Mouse (Mus musculus): ENCODE results near the gene Nfib. TPM values are rescaled to one million over a fixed set of nuclear protein-coding genes. Genes with fewer than 3 reads are reported as not detected.

Nfib gene
- polyA plus RNA-seq, 1 experiment from 2014 or later = 263 TPM

DNA sequence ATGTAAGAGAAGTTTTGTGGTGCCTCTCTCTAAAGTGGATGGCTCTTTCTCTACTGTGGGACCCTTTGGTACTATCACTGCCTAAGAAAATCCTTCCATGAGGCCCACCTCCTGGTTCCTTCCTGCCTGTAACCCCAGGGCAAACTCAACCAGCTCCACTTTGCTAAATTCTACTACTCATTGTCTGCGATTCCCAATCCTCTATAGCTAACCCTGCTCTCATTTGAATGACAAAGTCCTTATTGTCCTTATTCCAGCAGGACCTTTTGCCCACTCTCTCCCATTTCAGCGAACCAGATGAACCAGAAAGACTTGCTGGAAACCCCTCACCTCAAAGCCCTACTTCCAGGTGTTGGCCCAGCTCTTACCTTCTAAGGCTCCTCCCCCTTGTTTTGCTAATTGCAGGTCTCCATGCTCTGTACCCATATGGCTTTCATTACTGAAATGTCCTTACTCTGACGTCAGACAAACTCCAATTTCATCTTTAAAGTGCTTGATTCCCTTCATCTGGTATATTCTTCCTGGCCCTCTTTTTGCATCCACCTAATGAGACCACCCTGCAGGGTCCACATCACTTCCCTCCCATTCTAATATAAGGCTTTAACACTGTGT lies 304.0 kb downstream of the Nfib start:
- ATAC-seq = no peak
- Histone ChIP-seq H3K4me2 (ENCODE audit: low read length) (no peak overlapping the region), H3K27me3 (replicated peaks; ENCODE audit: control insufficient read depth, insufficient read depth, low read length) (no peaks in the 10 kb centered on the region), H3K9ac (replicated peaks; ENCODE audit: low read depth, low read length) (no peak overlapping the region), H3K36me3 (ENCODE audit: control insufficient read depth, insufficient read depth) (no peaks in the 10 kb centered on the region), H3K4me3 (replicated peaks; ENCODE audit: low read length) (no peak overlapping the region), H3K27ac (ENCODE audit: low read length) (no peak overlapping the region), H3K9me3 (ENCODE audit: control insufficient read depth, low read length) (no peaks in the 10 kb centered on the region), H3K4me1 (replicated peaks; ENCODE audit: control insufficient read depth, insufficient read depth, low read length) (peaks cover 63% of the 10 kb centered on the region)
- WGBS = 10% methylated on average over 3 of the region's 3 CpGs

DNA sequence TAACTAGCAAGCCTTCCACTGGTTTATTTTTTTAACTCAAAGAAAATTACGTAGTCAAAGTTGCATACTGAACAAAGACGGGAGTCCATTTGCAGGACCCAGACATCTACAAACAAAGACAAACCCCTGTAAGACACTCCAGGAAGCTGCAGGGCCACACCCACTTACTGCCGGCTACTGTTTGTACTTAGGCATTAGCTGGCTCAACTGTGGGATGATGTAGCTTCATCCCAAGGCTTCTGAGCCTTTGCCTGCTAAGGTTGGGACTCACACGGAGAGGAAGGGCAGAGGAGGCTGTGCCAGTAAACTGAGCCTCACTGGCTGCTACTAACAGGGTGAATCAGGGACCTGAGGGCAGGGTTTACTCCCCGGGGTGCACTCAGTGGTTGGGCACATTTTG lies 305.0 kb downstream of the Nfib start:
- no peaks in the 10 kb centered on the region for H3K36me3 ChIP-seq (ENCODE audit: control insufficient read depth, insufficient read depth)
- H3K9ac ChIP-seq (replicated peaks; ENCODE audit: low read depth, low read length) = no peak overlapping the region
- WGBS = 11% methylated on average over 5 of the region's 5 CpGs
- H3K4me3 ChIP-seq (replicated peaks; ENCODE audit: low read length) = no peak overlapping the region
- no peak for ATAC-seq
- H3K4me1 ChIP-seq (replicated peaks; ENCODE audit: control insufficient read depth, insufficient read depth, low read length) = peaks cover 58% of the 10 kb centered on the region
- H3K4me2 ChIP-seq (ENCODE audit: low read length) = no peak overlapping the region
- peak overlapping the region; percentile 64 for H3K27ac ChIP-seq (ENCODE audit: low read length)
- no peaks in the 10 kb centered on the region for H3K27me3 ChIP-seq (replicated peaks; ENCODE audit: control insufficient read depth, insufficient read depth, low read length)
- no peaks in the 10 kb centered on the region for H3K9me3 ChIP-seq (ENCODE audit: control insufficient read depth, low read length)

DNA sequence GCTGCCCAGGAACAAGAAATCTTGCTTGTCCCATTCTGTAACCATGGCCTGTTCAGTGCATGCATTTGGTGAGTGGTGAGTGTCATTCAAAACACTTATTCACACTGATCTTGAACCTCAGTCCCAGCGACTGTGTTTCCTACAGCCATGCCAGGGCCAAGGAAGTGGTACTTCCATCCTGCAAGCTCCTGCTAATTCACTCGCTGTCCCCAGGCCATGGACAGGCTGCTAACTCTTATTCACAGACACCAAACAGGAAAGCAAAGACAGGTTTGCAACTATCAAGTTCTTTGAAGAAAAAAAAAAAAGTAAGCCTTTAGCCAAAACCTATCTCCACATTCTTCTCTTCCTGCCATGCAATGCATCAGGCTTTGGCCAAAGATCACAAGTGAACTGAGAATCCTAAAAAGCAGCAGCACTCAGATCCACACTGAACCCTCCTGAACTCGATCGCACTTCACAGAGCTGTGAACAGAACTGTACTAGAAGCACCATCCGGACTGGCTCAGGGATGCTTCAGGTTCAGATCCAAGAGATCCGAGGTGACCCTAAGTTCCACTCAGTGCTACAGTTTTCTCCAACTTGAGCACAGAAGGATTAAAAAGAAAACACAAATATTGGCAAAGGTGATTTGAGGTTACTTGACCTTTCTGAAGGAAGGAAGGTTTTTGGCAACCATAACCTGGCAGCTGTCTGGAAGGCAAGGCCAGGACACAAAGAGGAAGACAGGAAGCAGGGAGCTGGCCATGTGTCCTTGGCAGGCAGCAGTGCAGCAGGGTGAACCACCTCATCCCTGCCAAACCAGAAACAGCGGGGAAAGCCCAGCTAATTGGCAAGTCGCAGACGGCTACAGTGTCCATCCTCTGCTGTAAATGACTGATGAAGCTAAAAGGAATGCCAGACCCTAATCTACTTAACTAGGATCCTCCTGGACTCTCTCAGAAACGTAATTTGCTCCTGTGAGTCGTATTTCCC lies 305.9 kb downstream of the Nfib start:
- Histone ChIP-seq H3K4me1 (replicated peaks; ENCODE audit: control insufficient read depth, insufficient read depth, low read length) (peaks cover 50% of the 10 kb centered on the region), H3K4me2 (ENCODE audit: low read length) (no peak overlapping the region)
- peak; percentile 64 for ATAC-seq

DNA sequence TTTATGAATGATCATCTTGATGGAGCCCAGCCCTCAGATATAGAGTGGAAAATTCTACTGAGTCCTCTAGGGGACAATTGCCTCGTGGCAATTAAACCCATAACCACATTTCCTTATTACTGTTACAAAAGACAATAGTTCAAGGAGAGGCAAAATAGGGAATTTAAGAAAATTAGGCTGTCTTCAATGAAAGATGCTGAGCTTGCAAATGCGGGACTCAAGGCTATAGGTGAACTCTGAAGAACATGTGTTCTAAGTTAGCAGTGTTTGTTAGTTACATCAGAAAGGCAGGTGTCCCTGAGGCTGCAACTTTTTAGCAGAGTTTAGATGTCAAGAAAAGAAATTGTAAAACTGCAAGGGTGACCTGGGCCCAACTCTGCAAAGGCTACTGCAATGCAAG lies 307.3 kb downstream of the Nfib start:
- no peak overlapping the region for H3K4me3 ChIP-seq (replicated peaks; ENCODE audit: low read length)
- ATAC-seq = no peak
- H3K36me3 ChIP-seq (ENCODE audit: control insufficient read depth, insufficient read depth) = no peaks in the 10 kb centered on the region
- no peak overlapping the region for H3K27ac ChIP-seq (ENCODE audit: low read length)
- peaks cover 42% of the 10 kb centered on the region for H3K4me1 ChIP-seq (replicated peaks; ENCODE audit: control insufficient read depth, insufficient read depth, low read length)
- no peak overlapping the region for H3K4me2 ChIP-seq (ENCODE audit: low read length)
- H3K27me3 ChIP-seq (replicated peaks; ENCODE audit: control insufficient read depth, insufficient read depth, low read length) = no peaks in the 10 kb centered on the region
- no peak overlapping the region for H3K9ac ChIP-seq (replicated peaks; ENCODE audit: low read depth, low read length)
- 76% methylated on average over 2 of the region's 2 CpGs for WGBS
- no peaks in the 10 kb centered on the region for H3K9me3 ChIP-seq (ENCODE audit: control insufficient read depth, low read length)

More for the DNA sequence above, 305.9 kb downstream of the Nfib start:
- 38% methylated on average over 11 of the region's 11 CpGs for WGBS
- Histone ChIP-seq H3K9ac (replicated peaks; ENCODE audit: low read depth, low read length) (no peak overlapping the region), H3K27ac (ENCODE audit: low read length) (peak overlapping the region; percentile 64), H3K36me3 (ENCODE audit: control insufficient read depth, insufficient read depth) (no peaks in the 10 kb centered on the region), H3K9me3 (ENCODE audit: control insufficient read depth, low read length) (no peaks in the 10 kb centered on the region), H3K27me3 (replicated peaks; ENCODE audit: control insufficient read depth, insufficient read depth, low read length) (no peaks in the 10 kb centered on the region), H3K4me3 (replicated peaks; ENCODE audit: low read length) (no peak overlapping the region)

DNA sequence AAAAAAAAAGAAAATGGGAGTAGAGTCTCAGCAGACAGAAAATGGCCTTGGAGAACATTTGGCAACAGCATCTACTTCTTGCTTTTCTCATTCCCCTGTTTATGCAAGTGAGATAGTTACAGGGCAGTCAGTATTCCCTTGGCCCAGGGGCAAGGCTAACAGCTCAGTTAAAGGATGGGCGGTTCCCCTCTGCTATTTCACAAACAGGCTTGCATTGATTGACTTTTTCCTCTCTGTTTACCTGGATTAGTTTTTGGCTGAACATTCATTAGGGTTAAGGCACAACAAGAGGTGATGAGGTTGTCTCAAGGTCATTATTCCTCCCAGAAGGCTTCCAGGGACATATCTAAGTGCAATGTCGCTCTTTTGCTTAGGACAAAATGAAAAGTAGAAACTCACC lies 308.7 kb downstream of the Nfib start:
- ATAC-seq = no peak
- Histone ChIP-seq H3K4me1 (replicated peaks; ENCODE audit: control insufficient read depth, insufficient read depth, low read length) (peaks cover 42% of the 10 kb centered on the region), H3K9ac (replicated peaks; ENCODE audit: low read depth, low read length) (no peak overlapping the region), H3K27me3 (replicated peaks; ENCODE audit: control insufficient read depth, insufficient read depth, low read length) (no peaks in the 10 kb centered on the region), H3K4me2 (ENCODE audit: low read length) (no peak overlapping the region), H3K4me3 (replicated peaks; ENCODE audit: low read length) (no peak overlapping the region), H3K27ac (ENCODE audit: low read length) (no peak overlapping the region), H3K9me3 (ENCODE audit: control insufficient read depth, low read length) (no peaks in the 10 kb centered on the region), H3K36me3 (ENCODE audit: control insufficient read depth, insufficient read depth) (no peaks in the 10 kb centered on the region)
- WGBS = 78% methylated on average over 2 of the region's 2 CpGs

DNA sequence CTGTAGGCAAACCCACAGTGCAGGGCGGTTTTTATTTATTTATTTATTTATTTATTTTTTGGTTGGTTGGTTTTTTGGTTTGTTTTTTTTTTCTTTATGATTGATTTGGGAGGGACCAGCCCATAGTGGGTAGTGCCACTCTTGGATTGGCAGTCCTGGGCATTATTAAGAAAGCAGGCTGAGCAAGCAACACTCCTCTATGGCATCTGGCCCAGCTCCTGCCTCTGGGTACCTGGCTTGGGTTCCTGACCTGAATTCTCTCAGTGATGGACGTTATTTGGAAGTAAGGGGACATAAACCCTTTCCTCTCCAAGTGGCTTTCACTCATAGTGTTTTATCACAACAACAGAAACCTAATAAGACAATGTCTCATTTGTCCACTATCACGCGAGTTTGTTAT lies 309.5 kb downstream of the Nfib start:
- no peaks in the 10 kb centered on the region for H3K36me3 ChIP-seq (ENCODE audit: control insufficient read depth, insufficient read depth)
- H3K4me3 ChIP-seq (replicated peaks; ENCODE audit: low read length) = no peak overlapping the region
- H3K4me1 ChIP-seq (replicated peaks; ENCODE audit: control insufficient read depth, insufficient read depth, low read length) = peaks cover 39% of the 10 kb centered on the region
- no peaks in the 10 kb centered on the region for H3K27me3 ChIP-seq (replicated peaks; ENCODE audit: control insufficient read depth, insufficient read depth, low read length)
- 68% methylated on average over 4 of the region's 4 CpGs for WGBS
- no peak overlapping the region for H3K9ac ChIP-seq (replicated peaks; ENCODE audit: low read depth, low read length)
- no peak overlapping the region for H3K27ac ChIP-seq (ENCODE audit: low read length)
- no peak overlapping the region for H3K4me2 ChIP-seq (ENCODE audit: low read length)
- H3K9me3 ChIP-seq (ENCODE audit: control insufficient read depth, low read length) = no peaks in the 10 kb centered on the region
- no peak for ATAC-seq

DNA sequence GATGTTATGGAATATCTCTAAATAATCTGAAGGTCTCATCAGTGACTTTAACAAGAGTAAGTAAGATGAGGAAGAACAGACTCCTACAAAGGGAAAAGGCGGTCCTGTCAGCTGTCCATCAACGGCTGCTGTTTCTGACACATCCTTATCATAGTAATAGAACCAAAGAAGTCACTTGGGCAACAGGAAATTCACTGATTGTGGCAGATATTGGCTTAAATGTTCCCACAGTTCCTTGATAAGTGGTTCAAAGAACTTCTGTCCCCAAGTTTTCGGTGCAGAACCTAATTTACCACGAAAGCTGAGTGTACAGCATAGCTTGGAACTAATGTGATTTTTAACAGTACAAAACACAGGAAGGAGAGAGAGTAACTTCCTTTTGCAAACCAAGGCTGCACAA lies 311.2 kb downstream of the Nfib start:
- H3K9ac ChIP-seq (replicated peaks; ENCODE audit: low read depth, low read length) = no peak overlapping the region
- H3K36me3 ChIP-seq (ENCODE audit: control insufficient read depth, insufficient read depth) = no peaks in the 10 kb centered on the region
- no peaks in the 10 kb centered on the region for H3K27me3 ChIP-seq (replicated peaks; ENCODE audit: control insufficient read depth, insufficient read depth, low read length)
- no peak overlapping the region for H3K27ac ChIP-seq (ENCODE audit: low read length)
- H3K4me2 ChIP-seq (ENCODE audit: low read length) = no peak overlapping the region
- H3K9me3 ChIP-seq (ENCODE audit: control insufficient read depth, low read length) = no peaks in the 10 kb centered on the region
- H3K4me1 ChIP-seq (replicated peaks; ENCODE audit: control insufficient read depth, insufficient read depth, low read length) = peaks cover 28% of the 10 kb centered on the region
- WGBS = 89% methylated on average over 4 of the region's 4 CpGs
- H3K4me3 ChIP-seq (replicated peaks; ENCODE audit: low read length) = no peak overlapping the region
- ATAC-seq = no peak

DNA sequence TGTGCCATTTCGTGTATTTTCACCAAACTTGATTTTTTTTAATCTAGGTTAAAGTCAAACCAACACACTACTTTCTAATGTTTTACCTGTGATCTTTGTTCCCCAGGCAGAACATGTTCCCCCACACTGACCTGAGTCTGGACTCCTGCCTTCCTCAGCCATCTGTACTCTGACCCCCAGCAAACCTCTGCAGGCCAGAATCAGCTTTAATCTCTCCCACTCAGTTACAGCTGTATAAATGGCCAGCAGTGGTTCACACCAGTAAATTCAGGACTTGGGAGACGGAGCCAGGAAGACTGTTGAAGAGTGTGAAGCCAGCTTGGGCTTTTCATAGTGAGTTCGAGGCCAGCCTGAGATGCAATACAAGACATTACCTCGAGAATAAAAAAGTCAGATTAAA lies 312.5 kb downstream of the Nfib start:
- H3K27me3 ChIP-seq (replicated peaks; ENCODE audit: control insufficient read depth, insufficient read depth, low read length) = no peaks in the 10 kb centered on the region
- H3K9ac ChIP-seq (replicated peaks; ENCODE audit: low read depth, low read length) = no peak overlapping the region
- ATAC-seq = no peak
- H3K27ac ChIP-seq (ENCODE audit: low read length) = peak overlapping the region; percentile 37; the same call in 1 of the 2 replicates
- no peak overlapping the region for H3K4me2 ChIP-seq (ENCODE audit: low read length)
- H3K36me3 ChIP-seq (ENCODE audit: control insufficient read depth, insufficient read depth) = no peaks in the 10 kb centered on the region
- H3K4me1 ChIP-seq (replicated peaks; ENCODE audit: control insufficient read depth, insufficient read depth, low read length) = peaks cover 26% of the 10 kb centered on the region
- no peaks in the 10 kb centered on the region for H3K9me3 ChIP-seq (ENCODE audit: control insufficient read depth, low read length)
- H3K4me3 ChIP-seq (replicated peaks; ENCODE audit: low read length) = no peak overlapping the region
- 76% methylated on average over 4 of the region's 4 CpGs for WGBS

DNA sequence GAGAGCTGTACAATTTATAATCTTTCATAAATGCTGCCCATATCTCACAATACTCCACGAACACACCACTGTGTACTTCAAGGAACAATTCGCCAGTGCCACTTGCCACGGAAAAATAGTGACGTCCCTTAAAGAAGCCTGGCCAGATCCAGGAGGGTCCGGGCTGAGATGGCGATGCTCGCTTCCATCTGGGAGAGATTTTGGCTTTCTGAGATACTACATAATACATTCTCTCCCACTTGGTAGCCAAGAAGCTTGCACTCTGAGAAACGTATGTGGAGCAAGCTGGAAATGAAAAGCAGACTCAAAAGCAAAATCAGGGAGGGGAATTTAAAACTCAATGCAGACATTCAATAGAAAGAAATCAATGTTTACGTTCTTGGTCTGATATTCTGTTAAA lies 313.1 kb downstream of the Nfib start:
- 0 out of 2 replicates have a peak, but pooled peaks have one; percentile 29 for ATAC-seq
- no peak overlapping the region for H3K4me2 ChIP-seq (ENCODE audit: low read length)

More for the DNA sequence above, 313.1 kb downstream of the Nfib start:
- H3K9ac ChIP-seq (replicated peaks; ENCODE audit: low read depth, low read length) = no peak overlapping the region
- H3K27me3 ChIP-seq (replicated peaks; ENCODE audit: control insufficient read depth, insufficient read depth, low read length) = no peaks in the 10 kb centered on the region
- H3K27ac ChIP-seq (ENCODE audit: low read length) = peak overlapping the region; percentile 37
- WGBS = 46% methylated on average over 9 of the region's 9 CpGs
- no peak overlapping the region for H3K4me3 ChIP-seq (replicated peaks; ENCODE audit: low read length)
- H3K36me3 ChIP-seq (ENCODE audit: control insufficient read depth, insufficient read depth) = no peaks in the 10 kb centered on the region
- H3K9me3 ChIP-seq (ENCODE audit: control insufficient read depth, low read length) = no peaks in the 10 kb centered on the region
- peaks cover 26% of the 10 kb centered on the region for H3K4me1 ChIP-seq (replicated peaks; ENCODE audit: control insufficient read depth, insufficient read depth, low read length)

Measured in forebrain, embryonic 16.5 days (tissue).